Mouse (Mus musculus): ENCODE measurements around the gene Cyb5b.
"Not testable (repeated sequence)": the region's sequence is repeated elsewhere in the genome, so short reads cannot be mapped to it uniquely, and the experiment has no call there.

Gene Cyb5b

GRCm38 (mm10) chr8:107150404-107151157 is at the start of gene Cyb5b:
Gene Cyb5b (plus strand): TSS chr8:107150640.
- peak; percentile 82 to 83 for DNase-seq (ENCODE audit: low read depth in 2 of 2, low spot score in 2 of 2)

DNA sequence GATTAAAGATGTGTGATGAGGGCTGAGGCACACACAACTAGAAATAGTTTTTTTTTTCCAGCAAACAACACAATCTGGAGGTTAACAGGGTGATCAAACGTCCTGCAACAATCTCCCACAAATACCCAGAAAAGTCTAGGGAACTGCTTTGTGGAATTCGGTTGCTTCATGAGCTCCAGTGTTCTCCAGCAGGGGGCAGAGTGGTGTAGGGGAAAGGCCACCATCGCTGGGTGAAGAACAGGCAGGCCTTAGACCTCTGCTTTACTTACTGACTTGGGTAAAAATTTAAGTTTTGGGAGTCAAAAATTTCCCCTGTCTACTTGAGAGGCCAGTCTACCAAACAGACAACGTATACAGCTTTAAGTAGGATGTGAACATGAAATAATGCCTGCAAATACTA is 45.9 kb upstream of the Cyb5b start:
- DNase-seq (ENCODE audit: low read depth in 2 of 2, low spot score in 2 of 2): peak; percentile 59 to 62

DNA sequence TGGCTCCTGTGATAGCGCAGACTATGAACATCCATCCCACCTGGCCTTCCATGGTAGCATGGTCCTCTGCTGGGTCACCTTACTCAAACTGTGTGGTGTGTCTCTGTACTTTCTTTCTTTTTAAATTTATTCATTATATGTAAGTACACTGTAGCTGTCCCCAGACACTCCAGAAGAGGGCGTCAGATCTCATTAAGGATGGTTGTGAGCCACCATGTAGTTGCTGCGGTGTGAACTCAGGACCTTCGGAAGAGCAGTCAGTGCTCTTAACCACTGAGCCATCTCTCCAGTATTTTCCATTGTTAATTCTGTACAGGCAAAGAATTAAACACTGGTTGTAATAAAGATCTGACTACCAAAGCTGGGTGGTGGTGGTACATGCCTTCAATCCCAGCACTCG is 42.4 kb upstream of the Cyb5b start:
- DNase-seq (ENCODE audit: low read depth in 2 of 2, low spot score in 2 of 2): not testable (repeated sequence)

- DNase-seq (ENCODE audit: low read depth in 2 of 2, low spot score in 2 of 2): no peak
Observed at GRCm38 (mm10) chr8:107108978-107109720, 41.3 kb upstream of the Cyb5b start.

DNA sequence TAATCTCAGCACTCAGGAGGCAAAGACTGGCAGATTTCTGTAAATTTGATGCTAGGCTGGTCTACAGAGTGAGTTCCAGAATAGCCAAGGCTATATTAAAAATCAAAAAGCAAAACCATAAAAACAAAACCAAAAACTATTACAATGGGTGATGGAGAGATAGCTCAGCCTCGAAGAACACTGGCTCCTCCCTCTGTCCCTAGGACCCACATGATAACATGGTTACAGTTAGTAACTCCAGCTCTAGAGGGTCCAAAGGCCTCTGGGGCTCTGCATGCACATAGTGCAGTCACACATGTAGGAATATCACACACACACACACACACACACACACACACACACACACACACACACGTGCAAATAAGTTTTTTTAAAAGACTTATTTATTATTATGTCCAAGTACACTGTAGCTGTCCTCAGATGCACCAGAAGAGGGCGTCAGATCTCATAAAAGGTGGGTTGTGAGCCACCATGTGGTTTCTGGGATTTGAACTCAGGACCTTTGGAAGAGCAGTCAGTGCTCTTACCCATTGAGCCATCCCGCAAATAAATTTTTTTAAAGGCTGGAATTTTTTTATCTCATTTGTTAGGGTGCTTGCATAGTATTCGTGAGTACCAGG is 40.5 kb upstream of the Cyb5b start:
- DNase-seq (ENCODE audit: low read depth in 2 of 2, low spot score in 2 of 2): no peak

- DNase-seq (ENCODE audit: low read depth in 2 of 2, low spot score in 2 of 2): no peak
Observed at GRCm38 (mm10) chr8:107110629-107111330, 39.7 kb upstream of the Cyb5b start.

DNA sequence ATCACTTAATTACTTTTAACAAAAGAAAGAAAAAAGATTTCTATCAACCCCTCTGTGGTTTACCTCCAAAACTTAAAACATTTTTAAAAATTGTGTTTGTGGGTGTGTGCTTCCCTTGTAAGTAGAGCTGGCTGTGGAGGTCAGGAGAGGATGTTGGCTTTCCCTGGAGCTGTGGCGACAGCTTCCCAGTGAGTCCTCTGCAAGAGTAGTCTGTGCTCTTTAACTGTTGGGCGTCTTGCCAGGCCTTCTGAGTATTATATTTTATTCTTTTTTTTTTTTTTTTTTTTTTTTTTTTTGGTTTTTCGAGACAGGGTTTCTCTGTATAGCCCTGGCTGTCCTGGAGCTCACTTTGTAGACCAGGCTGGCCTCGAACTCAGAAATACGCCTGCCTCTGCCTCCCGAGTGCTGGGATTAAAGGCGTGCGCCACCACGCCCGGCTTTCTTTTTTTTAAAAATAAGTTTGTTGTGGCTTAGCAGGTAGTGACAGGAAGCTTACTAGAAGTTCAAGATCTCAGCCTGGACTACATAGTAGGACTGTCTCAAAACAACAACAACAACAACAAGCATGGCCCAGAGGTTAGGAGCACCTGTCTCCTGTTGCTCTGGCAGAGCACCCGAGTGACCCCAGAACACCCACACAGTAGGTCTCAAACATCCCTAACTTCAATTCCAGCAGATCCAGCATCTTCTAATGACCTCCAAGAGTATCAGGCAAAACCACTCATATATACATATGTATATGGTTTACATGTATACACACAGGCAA is 38.9 kb upstream of the Cyb5b start:
- DNase-seq (ENCODE audit: low read depth in 2 of 2, low spot score in 2 of 2): no peak

DNA sequence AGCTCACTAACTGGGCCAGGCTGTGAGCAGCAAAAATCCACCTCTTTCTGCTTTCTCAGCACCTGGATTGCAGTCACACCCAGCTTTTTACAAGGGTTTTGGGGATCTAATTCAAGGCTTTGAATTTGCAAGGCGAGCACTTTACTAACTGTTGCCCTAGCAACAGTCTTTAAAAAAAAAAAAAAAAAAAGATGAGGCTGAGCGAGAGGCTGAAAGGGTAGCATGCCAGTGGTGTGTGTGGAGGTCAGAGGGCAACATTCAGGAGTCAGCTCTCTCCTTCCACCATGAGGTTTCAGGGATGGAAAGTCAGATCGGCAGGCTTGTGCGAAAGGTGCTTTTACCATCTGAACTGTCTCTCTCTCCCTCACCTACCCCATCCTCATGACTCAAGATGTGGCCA is 37.2 kb upstream of the Cyb5b start:
- no peak for DNase-seq (ENCODE audit: low read depth in 2 of 2, low spot score in 2 of 2)

DNA sequence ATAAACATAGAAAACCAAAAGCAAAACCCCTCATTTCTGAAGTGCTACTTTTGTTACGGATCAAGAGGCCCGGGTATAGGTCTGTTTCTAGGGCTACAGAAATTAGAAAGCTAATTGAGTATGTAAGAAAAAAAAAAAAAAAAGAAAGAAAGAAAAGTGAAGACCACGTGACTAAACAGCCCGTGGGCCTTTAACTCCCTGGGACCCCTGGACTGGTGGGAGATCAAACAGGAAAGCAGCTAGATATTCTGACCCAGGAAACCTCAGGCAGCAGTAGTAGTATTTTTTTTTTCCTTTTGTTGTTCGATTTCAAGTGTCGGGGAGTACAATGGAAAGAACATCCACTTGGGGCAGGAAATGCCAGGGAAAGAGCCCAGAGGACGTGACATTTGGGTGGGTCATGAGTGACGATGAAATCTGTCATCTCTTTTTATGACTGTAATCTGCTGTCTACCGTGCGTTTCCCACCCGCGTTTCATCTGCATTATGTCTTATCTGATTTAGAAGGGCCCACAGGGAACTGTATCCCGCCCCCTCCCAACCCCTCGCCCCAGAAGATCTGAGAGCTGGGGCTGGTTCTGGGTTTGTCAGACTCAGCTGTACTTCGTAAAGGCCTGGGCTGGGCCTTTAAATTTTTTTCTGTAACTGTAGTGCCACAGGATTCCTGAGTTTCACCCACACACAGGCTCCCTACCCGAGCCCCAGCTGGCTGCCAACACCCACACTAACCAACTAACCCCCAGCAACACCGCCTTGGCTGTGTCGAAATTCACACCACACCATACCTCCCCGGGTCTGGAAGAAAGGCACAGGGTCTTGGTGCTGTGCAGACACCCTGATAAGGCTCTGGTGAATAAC is 36.1 kb upstream of the Cyb5b start:
- no peak for DNase-seq (ENCODE audit: low read depth in 2 of 2, low spot score in 2 of 2)

GRCm38 (mm10) chr8:107115008-107115320 is 35.5 kb upstream of the Cyb5b start:
- DNase-seq (ENCODE audit: low read depth in 2 of 2, low spot score in 2 of 2): no peak

DNA sequence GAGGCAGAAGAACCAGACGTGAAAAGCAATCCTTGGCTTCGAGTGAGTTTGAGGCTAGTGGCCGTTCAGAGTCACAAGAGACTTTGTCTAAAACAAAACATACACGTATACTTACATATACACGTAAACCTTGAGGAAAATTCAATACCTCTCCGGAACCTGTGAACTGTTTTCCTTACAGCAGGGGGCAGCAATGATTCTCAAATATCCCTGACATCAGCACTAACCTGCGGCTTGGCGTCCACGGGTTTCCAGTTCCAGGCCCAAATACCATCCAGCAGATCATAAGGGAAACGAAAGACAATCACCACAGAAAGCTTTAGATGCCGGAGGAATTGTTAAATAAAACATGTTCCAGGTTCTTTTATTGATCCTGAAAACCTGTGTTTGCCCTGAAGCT is 34.4 kb upstream of the Cyb5b start:
- peak; percentile 60 to 77 for DNase-seq (ENCODE audit: low read depth in 2 of 2, low spot score in 2 of 2)

- DNase-seq (ENCODE audit: low read depth in 2 of 2, low spot score in 2 of 2): no peak
Observed at GRCm38 (mm10) chr8:107117019-107117418, 33.4 kb upstream of the Cyb5b start.

- no peak for DNase-seq (ENCODE audit: low read depth in 2 of 2, low spot score in 2 of 2)
Observed at GRCm38 (mm10) chr8:107118803-107119233, 31.6 kb upstream of the Cyb5b start.

GRCm38 (mm10) chr8:107119412-107119811 is 31.0 kb upstream of the Cyb5b start:
- no peak for DNase-seq (ENCODE audit: low read depth in 2 of 2, low spot score in 2 of 2)

GRCm38 (mm10) chr8:107120806-107121205 is 29.6 kb upstream of the Cyb5b start:
- no peak for DNase-seq (ENCODE audit: low read depth in 2 of 2, low spot score in 2 of 2)

DNA sequence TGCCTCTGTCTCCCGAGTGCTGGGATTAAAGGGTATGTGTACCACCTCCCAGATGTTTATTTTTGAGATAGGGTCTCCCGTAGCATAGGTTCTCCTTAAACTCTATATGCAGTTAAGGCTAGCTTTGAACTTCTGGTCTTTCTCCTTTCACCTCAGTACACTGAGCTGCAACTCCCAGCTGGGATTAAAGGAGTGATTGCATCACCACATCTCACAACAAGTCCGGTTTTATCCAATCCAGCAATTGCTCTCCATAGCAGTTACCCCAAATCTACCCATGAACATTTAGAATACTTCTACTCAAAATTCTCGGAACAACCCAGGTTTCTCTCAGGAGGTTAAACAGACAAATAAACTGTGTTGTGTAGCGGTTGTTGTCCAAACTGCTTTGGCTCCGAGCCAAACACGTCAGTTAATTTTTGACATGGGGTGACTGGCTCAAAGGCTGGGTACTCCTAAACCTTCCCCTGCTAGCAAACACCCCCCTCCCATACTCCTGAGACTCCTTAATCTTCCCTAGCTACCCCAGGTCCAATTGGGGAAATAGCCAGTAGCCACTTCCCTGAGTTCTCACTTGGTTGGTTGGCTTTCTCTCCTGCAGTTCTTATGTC is 28.7 kb upstream of the Cyb5b start:
- no peak for DNase-seq (ENCODE audit: low read depth in 2 of 2, low spot score in 2 of 2)

DNA sequence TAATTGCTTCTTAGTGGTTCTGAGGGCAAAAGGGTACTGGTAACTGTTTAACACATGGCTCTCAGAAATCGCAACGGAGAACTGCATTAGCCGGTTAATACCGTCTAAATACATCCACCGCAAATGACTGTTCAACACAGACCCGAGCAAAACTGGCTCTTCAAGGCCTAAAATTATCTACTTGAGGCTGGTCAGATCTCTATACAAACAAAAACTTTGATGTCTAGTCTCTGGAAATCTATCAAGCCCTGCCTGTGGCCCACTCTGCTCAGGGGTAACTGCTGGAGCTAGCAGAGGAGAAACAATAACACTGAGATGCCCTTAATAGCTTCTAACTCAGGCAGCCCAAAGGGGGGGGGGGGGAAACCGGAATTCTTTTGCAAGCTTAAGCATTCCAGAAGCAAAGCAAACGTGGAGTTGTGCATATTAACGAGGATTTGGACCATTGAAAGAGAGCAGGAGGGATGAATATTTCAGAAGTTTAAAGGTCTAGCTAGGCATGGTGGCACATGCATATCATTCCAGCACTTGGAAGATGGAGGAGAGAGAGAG is 27.3 kb upstream of the Cyb5b start:
- no peak for DNase-seq (ENCODE audit: low read depth in 2 of 2, low spot score in 2 of 2)

DNA sequence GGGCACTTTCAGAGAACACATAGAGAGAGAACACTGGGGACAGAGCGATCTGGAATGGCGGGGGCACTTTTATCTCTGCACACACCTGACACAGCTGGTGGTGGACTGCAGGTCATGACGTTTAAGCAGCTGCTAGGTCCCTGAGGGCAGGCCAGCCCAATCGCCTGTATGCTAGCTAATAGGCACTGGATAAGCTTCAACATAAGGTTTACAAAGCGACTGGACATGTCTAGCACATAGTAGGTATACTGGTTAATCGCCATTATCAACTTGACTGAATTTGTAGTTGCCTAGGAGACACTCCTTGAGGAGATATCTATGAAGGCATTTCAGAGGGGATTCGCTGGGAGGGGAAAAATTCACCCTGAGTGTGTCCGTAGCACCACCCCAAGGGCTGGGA is 26.1 kb upstream of the Cyb5b start:
- no peak for DNase-seq (ENCODE audit: low read depth in 2 of 2, low spot score in 2 of 2)

Measured in CD8-positive naive resting alpha-beta T cell, adult 2 months (primary cell).